Mouse (Mus musculus) lung, postnatal 36 days (tissue): ENCODE measurements around the gene Gja6.

Experiments used
- DNase-seq: peaks from one replicate; pipeline ENCODE4 v3.0.0; 2022; ENCODE audit warnings: mixed read lengths

The Gja6 gene

DNA sequence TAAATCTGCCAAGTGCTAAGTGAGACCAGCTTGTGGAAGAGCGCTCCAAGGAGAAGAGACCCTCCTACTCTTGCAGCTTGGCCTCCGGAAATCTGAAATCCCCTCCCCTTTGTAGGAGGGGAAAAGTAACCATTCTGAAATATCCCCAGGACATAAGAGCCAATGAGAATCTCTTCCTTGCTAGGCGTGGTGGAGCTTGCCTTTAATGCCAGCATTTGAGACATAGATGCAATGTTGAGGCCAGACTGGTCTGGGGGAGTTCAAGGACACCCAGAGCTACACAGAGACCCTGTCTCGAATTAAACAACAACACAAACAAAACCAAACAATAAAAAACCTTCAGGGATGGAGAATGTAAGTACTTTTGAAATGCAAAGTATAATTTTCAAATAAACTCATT lies at the start of gene Gja6:
TSS of gene Gja6 (minus strand) at position 101 of the 400 bp plus-strand sequence.
- DNase-seq: no peak

GRCm38 (mm10) chrX:160949583-160949982 lies 42.7 kb upstream of the Gja6 start:
- DNase-seq: no peak

GRCm38 (mm10) chrX:160944722-160945121 lies 37.9 kb upstream of the Gja6 start:
- DNase-seq: peak; percentile 49

DNA sequence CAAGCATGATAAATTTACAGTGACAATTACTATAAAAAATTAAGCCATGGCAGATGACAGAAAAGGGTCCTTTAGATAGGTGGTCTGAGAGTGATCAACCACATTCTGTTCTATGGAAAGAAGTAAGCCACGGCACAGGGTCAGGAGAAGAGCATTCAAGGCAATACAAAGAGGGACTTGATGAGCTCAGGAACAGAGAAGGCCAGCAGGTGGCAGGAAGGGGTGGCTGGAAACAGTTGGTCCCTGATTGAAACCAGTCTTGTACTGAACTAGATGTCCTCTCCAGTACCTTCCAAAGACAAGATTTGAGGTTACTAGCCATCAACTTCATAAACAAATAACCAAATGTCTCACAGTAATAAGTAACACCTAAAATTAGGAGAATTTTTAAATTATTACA lies 28.7 kb upstream of the Gja6 start:
- DNase-seq: peak; percentile 67

GRCm38 (mm10) chrX:160930656-160931055 lies 23.8 kb upstream of the Gja6 start:
- DNase-seq: no peak

GRCm38 (mm10) chrX:160928870-160929269 lies 22.0 kb upstream of the Gja6 start:
- no peak for DNase-seq

- DNase-seq: no peak
Measured at GRCm38 (mm10) chrX:160919022-160919637, 12.3 kb upstream of the Gja6 start.

DNA sequence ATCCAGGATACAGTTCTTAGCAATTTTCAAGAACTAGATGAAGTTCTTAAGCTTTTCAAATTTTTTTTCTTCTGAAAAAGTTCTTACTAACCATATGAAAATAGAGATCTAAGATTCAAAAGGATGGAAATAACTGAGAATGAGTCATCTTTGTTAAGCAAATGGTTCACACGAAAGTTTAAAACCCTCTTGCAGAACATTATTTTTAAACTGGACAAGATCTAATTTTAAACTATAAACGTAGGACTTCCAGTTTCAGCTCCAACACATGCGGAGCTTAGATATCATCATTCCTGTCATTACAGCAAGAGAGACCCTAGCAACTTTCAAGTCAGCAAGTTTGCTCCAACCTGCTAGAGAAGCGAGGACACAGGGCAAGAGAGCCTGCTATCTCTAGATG lies 375 bp downstream of the Gja6 start:
- no peak for DNase-seq

- no peak for DNase-seq
Measured at GRCm38 (mm10) chrX:160905913-160906312, 939 bp downstream of the Gja6 start.

- DNase-seq: no peak
Measured at GRCm38 (mm10) chrX:160905041-160905678, 1.7 kb downstream of the Gja6 start.

GRCm38 (mm10) chrX:160901118-160901517 lies 5.7 kb downstream of the Gja6 start:
- no peak for DNase-seq

DNA sequence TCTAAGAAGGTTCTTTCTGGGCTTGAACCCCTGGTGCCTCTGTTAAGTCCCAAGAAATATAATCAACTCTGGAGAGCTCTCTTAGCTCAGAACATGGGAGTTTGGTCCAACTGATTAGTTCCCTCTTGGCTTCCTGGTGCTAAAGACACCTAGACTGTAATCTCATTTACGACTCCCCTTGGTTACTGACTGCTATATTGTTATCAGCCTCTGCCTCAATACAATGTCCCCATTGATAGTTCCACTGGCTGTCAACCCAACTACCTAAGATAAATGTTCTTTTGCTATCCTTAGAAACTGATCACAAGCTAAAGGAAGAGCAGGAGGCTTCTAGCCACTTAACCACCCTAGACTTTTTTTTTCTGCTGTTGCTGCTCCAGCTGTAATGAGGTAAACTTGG lies 14.8 kb downstream of the Gja6 start:
- DNase-seq: no peak

GRCm38 (mm10) chrX:160886301-160886700 lies 20.6 kb downstream of the Gja6 start:
- DNase-seq: no peak

GRCm38 (mm10) chrX:160866576-160866975 lies 40.3 kb downstream of the Gja6 start:
- DNase-seq: no peak

DNA sequence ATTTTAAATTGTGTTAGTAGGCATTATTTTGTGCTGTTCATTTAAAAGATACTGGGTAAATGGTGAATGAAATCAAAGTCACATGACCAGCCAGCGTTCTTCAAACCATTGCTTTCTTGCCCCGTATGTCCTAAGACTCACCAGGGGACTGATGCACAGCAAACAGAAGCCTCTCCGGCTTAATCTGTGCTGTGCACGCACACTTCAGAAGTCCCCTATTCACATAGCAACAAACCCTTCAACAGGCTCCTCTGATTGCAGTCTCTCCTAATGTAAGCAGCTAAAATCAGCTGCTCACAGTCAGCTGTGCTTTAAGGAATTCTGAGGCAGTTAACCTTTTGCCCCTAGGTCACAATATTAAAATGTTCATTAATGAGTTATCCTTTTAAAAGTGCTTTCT lies 41.8 kb downstream of the Gja6 start:
- DNase-seq: no peak

DNA sequence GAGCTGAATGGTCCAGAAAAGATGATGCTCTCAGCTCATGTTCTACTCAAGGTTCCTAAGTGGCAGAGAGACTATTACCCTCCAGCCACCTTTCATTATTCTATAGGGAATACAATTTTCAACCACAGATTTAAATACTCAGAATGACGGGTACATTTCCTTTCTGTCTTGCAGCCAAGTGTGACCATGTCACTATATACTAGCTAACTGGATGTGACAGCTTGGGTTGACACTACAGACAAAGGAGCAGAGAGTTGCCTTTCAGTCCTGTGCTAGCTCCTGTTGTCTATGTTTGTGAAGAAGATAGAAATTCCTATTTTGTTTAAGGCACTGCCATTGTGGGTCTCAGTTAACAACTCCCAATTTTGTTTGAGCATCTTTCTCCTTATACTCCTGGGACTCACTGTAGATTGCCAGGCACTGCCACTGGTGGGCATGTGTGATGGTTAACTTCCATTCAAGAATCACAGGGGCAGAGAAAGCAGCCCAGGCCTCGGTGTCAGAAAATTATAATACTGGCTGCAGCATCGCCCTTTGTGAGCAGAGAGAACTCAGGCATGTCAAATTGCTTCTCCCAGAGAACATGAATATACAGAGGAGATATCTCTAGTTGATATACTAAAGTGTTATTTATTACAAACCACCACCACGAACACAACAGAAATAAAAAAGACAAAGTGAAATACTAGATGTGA lies 43.0 kb downstream of the Gja6 start:
- DNase-seq: no peak
